Mouse (Mus musculus): ENCODE measurements around the gene Spata33. TPM values are rescaled to one million over a fixed set of nuclear protein-coding genes. Genes with fewer than 3 reads are reported as not detected.
A peak's percentile ranks its signal among the peaks of the same experiment; 100 is the strongest.

Spata33 gene
- total and polyA plus RNA-seq, 2 experiments from 2014 or later = 3.3 to 8.3 TPM

GRCm38 (mm10) chr8:123231742-123232141 lies 19.1 kb downstream of the Spata33 start:
- no peaks in the 10 kb centered on the region for H3K9me3 ChIP-seq (ENCODE audit: low read length)
- no peak for ATAC-seq
- 0 out of 2 replicates have a peak, but pooled peaks cover 7% of the 10 kb centered on the region for H3K36me3 ChIP-seq (ENCODE audit: insufficient read depth, low read length)
- TF ChIP-seq CTCF (IDR thresholded peaks at IDR 0.05; ENCODE audit: low read depth) = peak; percentile 53
- H3K9ac ChIP-seq (replicated peaks; ENCODE audit: low read length) = no peak overlapping the region
- no peak overlapping the region for H3K4me3 ChIP-seq (ENCODE audit: low read length)
- no peaks in the 10 kb centered on the region for H3K27me3 ChIP-seq (ENCODE audit: insufficient read depth, low read length)
- WGBS = 55% methylated on average over 5 of the region's 5 CpGs
- H3K4me1 ChIP-seq (ENCODE audit: insufficient read depth, low read length) = peaks cover 15% of the 10 kb centered on the region
- DNase-seq (ENCODE audit: low spot score) = peak; percentile 46
- no peak overlapping the region for H3K27ac ChIP-seq
- no peak overlapping the region for H3K4me2 ChIP-seq (ENCODE audit: low read depth, low read length)

- no peak overlapping the region for H3K27ac ChIP-seq
- no peak for TF ChIP-seq CTCF (IDR thresholded peaks at IDR 0.05; ENCODE audit: low read depth)
- WGBS = 36% methylated on average over 7 of the region's 7 CpGs
These were observed 19.9 kb downstream of the Spata33 start for GRCm38 (mm10) chr8:123232553-123232952.

GRCm38 (mm10) chr8:123233300-123233699 lies 20.7 kb downstream of the Spata33 start:
- WGBS = 44% methylated on average over 12 of the region's 13 CpGs
- no peaks in the 10 kb centered on the region for H3K9me3 ChIP-seq (ENCODE audit: low read length)
- DNase-seq (ENCODE audit: low spot score) (peak; percentile 28), ATAC-seq (no peak)
- no peak overlapping the region for H3K4me2 ChIP-seq (ENCODE audit: low read depth, low read length)
- H3K9ac ChIP-seq (replicated peaks; ENCODE audit: low read length) = no peak overlapping the region
- TF ChIP-seq CTCF (IDR thresholded peaks at IDR 0.05; ENCODE audit: low read depth) = no peak
- no peak overlapping the region for H3K27ac ChIP-seq
- peaks cover 15% of the 10 kb centered on the region for H3K4me1 ChIP-seq (ENCODE audit: insufficient read depth, low read length)
- no peaks in the 10 kb centered on the region for H3K27me3 ChIP-seq (ENCODE audit: insufficient read depth, low read length)
- H3K4me3 ChIP-seq (ENCODE audit: low read length) = no peak overlapping the region
- H3K36me3 ChIP-seq (ENCODE audit: insufficient read depth, low read length) = no peaks in the 10 kb centered on the region

More at GRCm38 (mm10) chr8:123232553-123232952, 19.9 kb downstream of the Spata33 start:
- Histone ChIP-seq H3K4me1 (ENCODE audit: insufficient read depth, low read length) (peaks cover 15% of the 10 kb centered on the region), H3K4me2 (ENCODE audit: low read depth, low read length) (no peak overlapping the region), H3K9ac (replicated peaks; ENCODE audit: low read length) (no peak overlapping the region), H3K36me3 (ENCODE audit: insufficient read depth, low read length) (0 out of 2 replicates have a peak, but pooled peaks cover under 1% of the 10 kb centered on the region), H3K4me3 (ENCODE audit: low read length) (no peak overlapping the region), H3K27me3 (ENCODE audit: insufficient read depth, low read length) (no peaks in the 10 kb centered on the region), H3K9me3 (ENCODE audit: low read length) (no peaks in the 10 kb centered on the region)
- no peak for DNase-seq (ENCODE audit: low spot score)
- no peak for ATAC-seq

DNA sequence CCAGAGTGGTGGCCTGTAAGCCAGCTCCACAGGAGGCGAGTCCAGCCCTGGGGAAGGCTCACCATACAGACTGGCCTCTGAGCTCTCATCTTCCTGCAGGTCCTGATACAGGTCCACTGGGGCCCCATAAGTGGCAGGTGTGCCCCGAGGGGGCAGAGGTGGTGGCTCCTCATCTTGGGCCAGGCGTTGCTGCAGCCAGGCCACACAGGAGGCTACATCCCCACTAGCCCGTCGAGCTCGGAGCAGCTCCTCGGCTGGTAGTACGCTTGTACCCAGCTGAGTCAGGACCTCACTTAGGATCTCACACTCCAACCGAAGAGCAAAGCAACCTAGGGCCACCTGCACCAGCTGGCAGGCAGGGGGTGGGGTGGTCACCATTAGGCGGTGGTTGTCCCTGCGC lies 21.1 kb downstream of the Spata33 start:
- ATAC-seq = no peak
- WGBS = 79% methylated on average over 11 of the region's 11 CpGs
- H3K4me2 ChIP-seq (ENCODE audit: low read depth, low read length) = no peak overlapping the region
- no peaks in the 10 kb centered on the region for H3K36me3 ChIP-seq (ENCODE audit: insufficient read depth, low read length)
- H3K27me3 ChIP-seq (ENCODE audit: insufficient read depth, low read length) = no peaks in the 10 kb centered on the region
- peaks cover 15% of the 10 kb centered on the region for H3K4me1 ChIP-seq (ENCODE audit: insufficient read depth, low read length)
- no peak for DNase-seq (ENCODE audit: low spot score)
- no peaks in the 10 kb centered on the region for H3K9me3 ChIP-seq (ENCODE audit: low read length)
- no peak overlapping the region for H3K9ac ChIP-seq (replicated peaks; ENCODE audit: low read length)
- no peak overlapping the region for H3K27ac ChIP-seq
- no peak for TF ChIP-seq CTCF (IDR thresholded peaks at IDR 0.05; ENCODE audit: low read depth)
- no peak overlapping the region for H3K4me3 ChIP-seq (ENCODE audit: low read length)

DNA sequence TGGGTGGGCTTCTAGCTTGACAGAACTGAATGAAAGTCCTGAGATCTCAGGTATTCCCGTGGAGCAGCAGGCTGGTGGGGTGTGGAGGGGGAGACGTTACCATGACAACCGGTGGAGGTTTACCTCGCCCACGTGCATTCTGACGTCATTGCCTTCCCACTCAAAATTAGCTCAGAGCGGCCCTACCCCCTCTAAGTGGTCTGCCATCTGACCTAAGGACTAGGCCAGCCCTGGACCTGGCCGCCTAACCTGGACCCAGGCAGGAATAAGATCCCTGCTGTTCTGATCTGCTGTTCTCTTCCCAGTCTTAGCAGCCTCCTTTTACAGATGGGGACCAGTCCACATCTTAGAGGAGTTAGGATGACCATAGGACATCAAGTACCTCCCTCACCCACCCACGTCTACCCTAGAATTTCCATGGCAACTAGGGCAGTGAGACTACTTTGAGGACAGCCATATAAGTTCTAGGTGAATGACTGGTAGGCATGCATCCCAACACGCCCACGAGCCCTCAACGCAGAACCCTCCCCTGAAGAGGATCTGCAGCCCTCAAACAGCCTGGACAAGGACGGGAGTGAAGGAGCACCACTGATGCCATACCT lies 22.4 kb downstream of the Spata33 start:
- peak overlapping the region; percentile 57 for H3K4me3 ChIP-seq (ENCODE audit: low read length)
- peaks cover 15% of the 10 kb centered on the region for H3K4me1 ChIP-seq (ENCODE audit: insufficient read depth, low read length)
- ATAC-seq (peak; percentile 27; the same call in 1 of the 2 replicates), DNase-seq (ENCODE audit: low spot score) (peak; percentile 68)
- no peaks in the 10 kb centered on the region for H3K36me3 ChIP-seq (ENCODE audit: insufficient read depth, low read length)
- H3K27me3 ChIP-seq (ENCODE audit: insufficient read depth, low read length) = no peaks in the 10 kb centered on the region
- peak overlapping the region; percentile 92 for H3K4me2 ChIP-seq (ENCODE audit: low read depth, low read length)
- H3K9me3 ChIP-seq (ENCODE audit: low read length) = no peaks in the 10 kb centered on the region
- no peak for TF ChIP-seq CTCF (IDR thresholded peaks at IDR 0.05; ENCODE audit: low read depth)
- 30% methylated on average over 13 of the region's 13 CpGs for WGBS
- H3K27ac ChIP-seq = peak overlapping the region; percentile 68; the same call in 1 of the 2 replicates
- H3K9ac ChIP-seq (replicated peaks; ENCODE audit: low read length) = peak overlapping the region; percentile 74

DNA sequence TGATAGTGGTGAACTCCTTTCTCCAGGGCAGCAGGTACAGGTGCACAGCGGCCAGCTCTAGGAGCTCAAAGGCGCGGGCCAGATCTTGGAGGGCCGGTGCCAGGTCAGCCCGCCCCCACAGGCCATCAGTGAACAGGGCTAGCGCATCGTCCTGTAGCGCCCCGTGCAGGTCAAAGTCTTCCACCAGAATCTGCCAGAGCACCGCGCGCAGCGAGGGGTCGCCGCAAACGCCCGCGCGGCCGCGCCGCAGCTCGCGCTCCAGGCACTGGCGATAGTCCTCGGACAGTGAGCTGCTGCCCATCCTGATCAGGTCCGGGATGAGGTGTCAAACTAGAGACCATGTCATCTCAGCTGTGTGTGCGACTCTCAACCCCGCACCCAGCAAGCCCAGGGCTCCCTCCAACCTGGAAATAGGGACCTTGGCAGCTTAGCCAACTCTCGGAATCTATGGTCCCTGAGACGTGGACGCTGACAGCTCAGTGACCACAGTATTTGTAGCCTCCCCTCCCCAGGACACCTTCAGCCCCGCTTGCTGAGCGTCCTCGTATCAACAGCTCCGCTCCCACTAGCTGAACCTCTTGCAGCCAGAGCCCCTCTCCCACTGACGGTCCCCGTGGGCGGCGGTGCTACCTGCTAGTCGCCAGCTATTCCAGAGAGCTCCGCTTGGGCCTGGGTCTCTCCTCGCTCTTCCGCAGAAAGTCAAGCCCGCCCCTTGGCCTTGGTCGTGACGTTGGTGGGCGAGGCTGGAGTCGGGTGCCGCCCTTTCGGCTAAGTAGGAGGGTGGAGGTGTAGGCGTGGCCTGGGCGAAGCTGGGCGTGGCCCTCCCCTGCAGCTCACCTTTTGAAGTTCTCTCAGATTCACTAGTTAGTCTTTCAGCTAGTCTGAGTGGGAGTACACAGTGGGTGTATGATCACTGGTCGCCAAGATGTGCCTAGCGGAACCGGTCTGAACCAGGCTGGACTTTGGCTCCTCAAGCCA lies 23.2 kb downstream of the Spata33 start, which contains the start of gene Spata2l:
TSS of gene Spata2l (minus strand) at position 714 of the 978 bp plus-strand sequence.
- peaks cover 15% of the 10 kb centered on the region for H3K4me1 ChIP-seq (ENCODE audit: insufficient read depth, low read length)
- peak within 1 kb of the TSS; percentile 92 for H3K4me2 ChIP-seq (ENCODE audit: low read depth, low read length)
- H3K4me3 ChIP-seq (ENCODE audit: low read length) = peak within 1 kb of the TSS; percentile 57
- no peaks in the 10 kb centered on the region for H3K27me3 ChIP-seq (ENCODE audit: insufficient read depth, low read length)
- no peaks in the 10 kb centered on the region for H3K9me3 ChIP-seq (ENCODE audit: low read length)
- no peaks in the 10 kb centered on the region for H3K36me3 ChIP-seq (ENCODE audit: insufficient read depth, low read length)
- DNase-seq (ENCODE audit: low spot score) (peak; percentile 88), ATAC-seq (peak; percentile 80)
- WGBS = 1% methylated on average over 57 of the region's 57 CpGs
- H3K9ac ChIP-seq (replicated peaks; ENCODE audit: low read length) = peak within 1 kb of the TSS; percentile 74
- TF ChIP-seq CTCF (IDR thresholded peaks at IDR 0.05; ENCODE audit: low read depth) = peak; percentile 42
- H3K27ac ChIP-seq = peak within 1 kb of the TSS; percentile 68
